Mouse (Mus musculus) hindbrain, embryonic 11.5 days (tissue): ENCODE data around the gene Ganc. TPM values are rescaled to one million over a fixed set of nuclear protein-coding genes. Genes with fewer than 3 reads are reported as not detected.

Source experiments
- ATAC-seq: fragments of 200-750 bp; cut with Nextera tagmentation; 2 replicates; pipeline ENCODE4 v1.8.0; 2017; ENCODE audit warnings: mild to moderate bottlenecking, moderate TSS enrichment, moderate library complexity; ENCODE audit not compliant: low FRiP score
- DNase-seq: peaks from one replicate; pipeline ENCODE4 v3.0.0-alpha.2; 2015; ENCODE audit warnings: low spot score
- H3K27ac ChIP-seq: fragments of 300-500 bp; sonication (generic); 2 replicates; pipeline ENCODE4 v1.5.1; 2014; ENCODE audit warnings: mild to moderate bottlenecking, low read depth, low read length
- H3K27me3 ChIP-seq: fragments of 300-500 bp; sonication (generic); 2 replicates; pipeline ENCODE4 v1.6.1; 2014; ENCODE audit warnings: mild to moderate bottlenecking, low read length, moderate library complexity, mixed read lengths; ENCODE audit not compliant: control insufficient read depth, insufficient read depth
- H3K36me3 ChIP-seq: fragments of 300-500 bp; sonication (generic); 2 replicates; pipeline ENCODE4 v1.6.1; 2014; ENCODE audit warnings: mild to moderate bottlenecking, low read length, moderate library complexity, mixed read lengths; ENCODE audit not compliant: control insufficient read depth, insufficient read depth
- H3K4me1 ChIP-seq: fragments of 300-500 bp; sonication (generic); replicated peaks from 2 replicates; pipeline ENCODE4 v1.6.1; 2014; ENCODE audit warnings: low read length, mixed read lengths; ENCODE audit not compliant: control insufficient read depth, insufficient read depth
- H3K4me2 ChIP-seq: fragments of 300-500 bp; sonication (generic); replicated peaks from 2 replicates; pipeline ENCODE4 v1.6.1; 2014; ENCODE audit warnings: mild to moderate bottlenecking, low read depth, low read length
- H3K4me3 ChIP-seq: fragments of 300-500 bp; sonication (generic); 2 replicates; pipeline ENCODE4 v1.5.1; 2014; ENCODE audit warnings: low read depth, low read length
- H3K9ac ChIP-seq: fragments of 300-500 bp; sonication (generic); 2 replicates; pipeline ENCODE4 v1.6.1; 2014; ENCODE audit warnings: low read depth, low read length
- H3K9me3 ChIP-seq: fragments of 300-500 bp; sonication (generic); 2 replicates; pipeline ENCODE4 v1.6.1; 2016; ENCODE audit warnings: low read length; ENCODE audit not compliant: control insufficient read depth
- WGBS: fragments of 180-500 bp; shearing (Covaris S2); extraction: QIAGEN DNeasy Blood & Tissue Kit; methylation state at CpG from one replicate; pipeline ENCODE4 v1.1.7; 2014; 5-methylcytosine and 5-hydroxymethylcytosine counted together
- polyA plus RNA-seq: library from polyadenylated mRNA; unstranded; fragments of >200 nt; fragmentation: Nextera tagmentation; extraction: Ambion mirVana; gene quantifications from 2 replicates; pipeline ENCODE4 v1.2.1, GENCODE M21; 2014

The Ganc gene
- 8.8 and 9.2 TPM in 2 replicates for polyA plus RNA-seq

- WGBS, result under 1% methylated on average over 17 of the region's 17 CpGs
- peak within 1 kb of the TSS; percentile 74 for H3K4me3 ChIP-seq
Measured at GRCm38 (mm10) chr2:120403653-120403985, at the start of gene Ganc. TSS of gene Ganc (plus strand) at chr2:120403896.

GRCm38 (mm10) chr2:120360425-120360824, 43.3 kb upstream of the Ganc start:
- DNase-seq (no peak), ATAC-seq (no peak)
- Histone ChIP-seq H3K27ac (no peak overlapping the region), H3K4me3 (no peak overlapping the region), H3K9ac (no peak overlapping the region), H3K36me3 (peaks cover 7% of the 10 kb centered on the region; the same call in 1 of the 2 replicates), H3K27me3 (no peaks in the 10 kb centered on the region), H3K9me3 (no peaks in the 10 kb centered on the region), H3K4me1 (no peaks in the 10 kb centered on the region), H3K4me2 (no peak overlapping the region)
- 80% methylated on average over 1 of the region's 1 CpGs for WGBS

More at GRCm38 (mm10) chr2:120403653-120403985, at the start of gene Ganc:
- ATAC-seq, result peak; percentile 89
- H3K36me3 ChIP-seq, result no peaks in the 10 kb centered on the region
- no peak for DNase-seq
- no peaks in the 10 kb centered on the region for H3K9me3 ChIP-seq
- H3K27ac ChIP-seq, result peak within 1 kb of the TSS; percentile 87
- H3K4me2 ChIP-seq, result peak within 1 kb of the TSS; percentile 84
- H3K4me1 ChIP-seq, result 0 out of 2 replicates have a peak, but pooled peaks cover 2% of the 10 kb centered on the region
- H3K9ac ChIP-seq, result peak within 1 kb of the TSS; percentile 78
- H3K27me3 ChIP-seq, result no peaks in the 10 kb centered on the region

- Histone ChIP-seq H3K4me3 (no peak overlapping the region), H3K9me3 (no peaks in the 10 kb centered on the region), H3K27ac (no peak overlapping the region), H3K9ac (no peak overlapping the region), H3K36me3 (0 out of 2 replicates have a peak, but pooled peaks cover 2% of the 10 kb centered on the region), H3K4me2 (no peak overlapping the region), H3K27me3 (no peaks in the 10 kb centered on the region), H3K4me1 (no peaks in the 10 kb centered on the region)
- no peak for DNase-seq
- 92% methylated on average over 3 of the region's 3 CpGs for WGBS
- ATAC-seq, result no peak
Measured at GRCm38 (mm10) chr2:120366501-120366900, 37.2 kb upstream of the Ganc start.

- no peak overlapping the region for H3K4me2 ChIP-seq
- WGBS, result 93% methylated on average over 4 of the region's 4 CpGs
- H3K36me3 ChIP-seq, result peaks cover 6% of the 10 kb centered on the region; the same call in 1 of the 2 replicates
- H3K27me3 ChIP-seq, result no peaks in the 10 kb centered on the region
- no peak overlapping the region for H3K4me3 ChIP-seq
- ATAC-seq, result no peak
- no peaks in the 10 kb centered on the region for H3K4me1 ChIP-seq
- no peak overlapping the region for H3K27ac ChIP-seq
- DNase-seq, result no peak
- no peak overlapping the region for H3K9ac ChIP-seq
- no peaks in the 10 kb centered on the region for H3K9me3 ChIP-seq
Measured at GRCm38 (mm10) chr2:120367416-120368207, 36.1 kb upstream of the Ganc start.

- peaks cover 8% of the 10 kb centered on the region; the same call in 1 of the 2 replicates for H3K36me3 ChIP-seq
- H3K9ac ChIP-seq, result no peak overlapping the region
- WGBS, result 72% methylated on average over 4 of the region's 4 CpGs
- H3K4me2 ChIP-seq, result no peak overlapping the region
- no peak overlapping the region for H3K27ac ChIP-seq
- H3K27me3 ChIP-seq, result no peaks in the 10 kb centered on the region
- ATAC-seq, result no peak
- H3K4me3 ChIP-seq, result no peak overlapping the region
- H3K4me1 ChIP-seq, result no peaks in the 10 kb centered on the region
- no peaks in the 10 kb centered on the region for H3K9me3 ChIP-seq
- DNase-seq, result no peak
Measured at GRCm38 (mm10) chr2:120373858-120374257, 29.8 kb upstream of the Ganc start.

- ATAC-seq (no peak), DNase-seq (no peak)
- Histone ChIP-seq H3K4me2 (no peak overlapping the region), H3K9me3 (no peaks in the 10 kb centered on the region), H3K4me1 (no peaks in the 10 kb centered on the region), H3K9ac (no peak overlapping the region), H3K4me3 (no peak overlapping the region), H3K36me3 (peaks cover 5% of the 10 kb centered on the region; the same call in 1 of the 2 replicates), H3K27ac (no peak overlapping the region), H3K27me3 (no peaks in the 10 kb centered on the region)
- WGBS, result 90% methylated on average over 1 of the region's 1 CpGs
Measured at GRCm38 (mm10) chr2:120386264-120386663, 17.4 kb upstream of the Ganc start.

GRCm38 (mm10) chr2:120387291-120387690, 16.4 kb upstream of the Ganc start:
- ATAC-seq, result no peak
- DNase-seq, result no peak
- no peaks in the 10 kb centered on the region for H3K4me1 ChIP-seq
- no peak overlapping the region for H3K4me2 ChIP-seq
- no peaks in the 10 kb centered on the region for H3K27me3 ChIP-seq
- H3K36me3 ChIP-seq, result peaks cover 5% of the 10 kb centered on the region; the same call in 1 of the 2 replicates
- no peaks in the 10 kb centered on the region for H3K9me3 ChIP-seq
- 92% methylated on average over 1 of the region's 1 CpGs for WGBS
- no peak overlapping the region for H3K9ac ChIP-seq
- no peak overlapping the region for H3K27ac ChIP-seq
- no peak overlapping the region for H3K4me3 ChIP-seq

- no peak overlapping the region for H3K27ac ChIP-seq
- H3K4me1 ChIP-seq, result no peaks in the 10 kb centered on the region
- 86% methylated on average over 3 of the region's 3 CpGs for WGBS
- H3K9ac ChIP-seq, result no peak overlapping the region
- H3K4me2 ChIP-seq, result no peak overlapping the region
- no peak overlapping the region for H3K4me3 ChIP-seq
- no peaks in the 10 kb centered on the region for H3K27me3 ChIP-seq
- no peak for DNase-seq
- H3K36me3 ChIP-seq, result peaks cover 5% of the 10 kb centered on the region; the same call in 1 of the 2 replicates
- H3K9me3 ChIP-seq, result no peaks in the 10 kb centered on the region
- no peak for ATAC-seq
Measured at GRCm38 (mm10) chr2:120389376-120389775, 14.3 kb upstream of the Ganc start.

- H3K4me3 ChIP-seq, result no peak overlapping the region
- WGBS, result 97% methylated on average over 1 of the region's 1 CpGs
- DNase-seq, result no peak
Measured at GRCm38 (mm10) chr2:120390934-120391333, 12.8 kb upstream of the Ganc start.

More at GRCm38 (mm10) chr2:120390934-120391333, 12.8 kb upstream of the Ganc start:
- Histone ChIP-seq H3K4me1 (no peaks in the 10 kb centered on the region), H3K27ac (no peak overlapping the region), H3K27me3 (no peaks in the 10 kb centered on the region), H3K36me3 (0 out of 2 replicates have a peak, but pooled peaks cover 3% of the 10 kb centered on the region), H3K9me3 (no peaks in the 10 kb centered on the region), H3K4me2 (no peak overlapping the region), H3K9ac (no peak overlapping the region)
- no peak for ATAC-seq
